Mouse (Mus musculus) intestine, embryonic 15.5 days (tissue): ENCODE data around the gene Gab2. TPM values are rescaled to one million over a fixed set of nuclear protein-coding genes. Genes with fewer than 3 reads are reported as not detected.

Experiments
- ATAC-seq: fragments of 200-750 bp; cut with Nextera tagmentation; 2 replicates; pipeline ENCODE4 v1.8.0; 2017; ENCODE audit warnings: moderate TSS enrichment, moderate library complexity
- H3K27ac ChIP-seq: fragments of 300-500 bp; sonication (generic); 2 replicates; pipeline ENCODE4 v1.5.1; 2015; ENCODE audit warnings: mild to moderate bottlenecking, inconsistent platforms
- H3K27me3 ChIP-seq: fragments of 300-500 bp; sonication (generic); replicated peaks from 2 replicates; pipeline ENCODE4 v1.6.1; 2015; ENCODE audit warnings: inconsistent platforms
- H3K36me3 ChIP-seq: fragments of 300-500 bp; sonication (generic); 2 replicates; pipeline ENCODE4 v1.6.1; 2015; ENCODE audit warnings: inconsistent platforms
- H3K4me1 ChIP-seq: fragments of 300-500 bp; sonication (generic); replicated peaks from 2 replicates; pipeline ENCODE4 v1.6.1; 2015; ENCODE audit warnings: inconsistent platforms
- H3K4me2 ChIP-seq: fragments of 300-500 bp; sonication (generic); replicated peaks from 2 replicates; pipeline ENCODE4 v1.6.1; 2015; ENCODE audit warnings: mild to moderate bottlenecking, inconsistent platforms
- H3K4me3 ChIP-seq: fragments of 300-500 bp; sonication (generic); replicated peaks from 2 replicates; pipeline ENCODE4 v1.5.1; 2015; ENCODE audit warnings: inconsistent platforms
- H3K9ac ChIP-seq: fragments of 300-500 bp; sonication (generic); 2 replicates; pipeline ENCODE4 v1.6.1; 2015; ENCODE audit warnings: inconsistent platforms
- H3K9me3 ChIP-seq: fragments of 300-500 bp; sonication (generic); 2 replicates; pipeline ENCODE4 v1.6.1; 2016; ENCODE audit warnings: inconsistent platforms
- WGBS: fragments of 180-500 bp; shearing (Covaris S2); methylation state at CpG from one replicate; pipeline ENCODE4 v1.1.7; 2015; 5-methylcytosine and 5-hydroxymethylcytosine counted together
- polyA plus RNA-seq: library from polyadenylated mRNA; unstranded; fragments of >200 nt; fragmentation: Nextera tagmentation; extraction: Ambion mirVana; gene quantifications from 2 replicates; pipeline ENCODE4 v1.2.1, GENCODE M21; 2015

The Gab2 gene
- polyA plus RNA-seq, 1 experiment from 2014 or later = 7.7 TPM

GRCm38 (mm10) chr7:97311620-97312019, 230.2 kb downstream of the Gab2 start:
- Histone ChIP-seq H3K4me1 (no peaks in the 10 kb centered on the region), H3K4me2 (no peak overlapping the region), H3K4me3 (no peak overlapping the region), H3K9me3 (no peaks in the 10 kb centered on the region), H3K36me3 (peaks cover 7% of the 10 kb centered on the region), H3K27ac (no peak overlapping the region), H3K9ac (no peak overlapping the region), H3K27me3 (no peaks in the 10 kb centered on the region)
- 96% methylated on average over 14 of the region's 14 CpGs for WGBS
- ATAC-seq = no peak

- no peak overlapping the region for H3K27ac ChIP-seq
- H3K4me3 ChIP-seq = no peak overlapping the region
- no peak overlapping the region for H3K9ac ChIP-seq
- 91% methylated on average over 17 of the region's 17 CpGs for WGBS
- no peaks in the 10 kb centered on the region for H3K4me1 ChIP-seq
- no peaks in the 10 kb centered on the region for H3K9me3 ChIP-seq
- ATAC-seq = no peak
- peaks cover 7% of the 10 kb centered on the region for H3K36me3 ChIP-seq
- no peaks in the 10 kb centered on the region for H3K27me3 ChIP-seq
- no peak overlapping the region for H3K4me2 ChIP-seq
Observed at GRCm38 (mm10) chr7:97312196-97312595, 230.8 kb downstream of the Gab2 start.

GRCm38 (mm10) chr7:97312856-97313255, 231.5 kb downstream of the Gab2 start:
- no peak for ATAC-seq

GRCm38 (mm10) chr7:97313364-97313995, 232.1 kb downstream of the Gab2 start:
- Histone ChIP-seq H3K27ac (no peak overlapping the region), H3K36me3 (peaks cover 3% of the 10 kb centered on the region), H3K4me2 (no peak overlapping the region), H3K4me1 (no peaks in the 10 kb centered on the region), H3K9ac (no peak overlapping the region), H3K4me3 (no peak overlapping the region), H3K9me3 (no peaks in the 10 kb centered on the region), H3K27me3 (no peaks in the 10 kb centered on the region)
- 80% methylated on average over 7 of the region's 7 CpGs for WGBS
- no peak for ATAC-seq

More at GRCm38 (mm10) chr7:97312856-97313255, 231.5 kb downstream of the Gab2 start:
- no peaks in the 10 kb centered on the region for H3K9me3 ChIP-seq
- no peak overlapping the region for H3K9ac ChIP-seq
- H3K27ac ChIP-seq = no peak overlapping the region
- H3K4me2 ChIP-seq = no peak overlapping the region
- H3K36me3 ChIP-seq = peaks cover 7% of the 10 kb centered on the region
- 86% methylated on average over 6 of the region's 6 CpGs for WGBS
- no peak overlapping the region for H3K4me3 ChIP-seq
- H3K4me1 ChIP-seq = no peaks in the 10 kb centered on the region
- no peaks in the 10 kb centered on the region for H3K27me3 ChIP-seq

GRCm38 (mm10) chr7:97314646-97315045, 233.3 kb downstream of the Gab2 start:
- Histone ChIP-seq H3K36me3 (no peaks in the 10 kb centered on the region), H3K27ac (no peak overlapping the region), H3K4me3 (no peak overlapping the region), H3K4me2 (no peak overlapping the region), H3K9ac (no peak overlapping the region), H3K27me3 (no peaks in the 10 kb centered on the region), H3K9me3 (no peaks in the 10 kb centered on the region), H3K4me1 (no peaks in the 10 kb centered on the region)
- ATAC-seq = no peak
- WGBS = 84% methylated on average over 5 of the region's 5 CpGs

GRCm38 (mm10) chr7:97315656-97316055, 234.3 kb downstream of the Gab2 start:
- Histone ChIP-seq H3K27ac (no peak overlapping the region), H3K4me1 (no peaks in the 10 kb centered on the region), H3K36me3 (no peaks in the 10 kb centered on the region), H3K27me3 (no peaks in the 10 kb centered on the region), H3K9me3 (no peaks in the 10 kb centered on the region), H3K4me3 (no peak overlapping the region), H3K9ac (no peak overlapping the region), H3K4me2 (no peak overlapping the region)
- 85% methylated on average over 6 of the region's 6 CpGs for WGBS
- no peak for ATAC-seq

- 80% methylated on average over 3 of the region's 3 CpGs for WGBS
- Histone ChIP-seq H3K27me3 (no peaks in the 10 kb centered on the region), H3K27ac (no peak overlapping the region), H3K36me3 (no peaks in the 10 kb centered on the region), H3K9me3 (no peaks in the 10 kb centered on the region), H3K4me2 (no peak overlapping the region), H3K9ac (no peak overlapping the region), H3K4me1 (no peaks in the 10 kb centered on the region), H3K4me3 (no peak overlapping the region)
- ATAC-seq = no peak
Observed at GRCm38 (mm10) chr7:97317706-97318105, 236.3 kb downstream of the Gab2 start.

- Histone ChIP-seq H3K4me3 (no peak overlapping the region), H3K9me3 (no peaks in the 10 kb centered on the region), H3K4me1 (peaks cover 9% of the 10 kb centered on the region; the same call in 1 of the 2 replicates), H3K36me3 (no peaks in the 10 kb centered on the region), H3K27me3 (peaks cover 25% of the 10 kb centered on the region), H3K9ac (no peak overlapping the region), H3K27ac (no peak overlapping the region), H3K4me2 (no peak overlapping the region)
- ATAC-seq = no peak
- WGBS = 89% methylated on average over 8 of the region's 8 CpGs
Observed at GRCm38 (mm10) chr7:97324342-97324741, 243.0 kb downstream of the Gab2 start.

GRCm38 (mm10) chr7:97325156-97325985, 244.0 kb downstream of the Gab2 start:
- peaks cover 9% of the 10 kb centered on the region; the same call in 1 of the 2 replicates for H3K4me1 ChIP-seq
- H3K4me2 ChIP-seq = peak overlapping the region; percentile 63
- ATAC-seq = peak; percentile 16; the same call in 1 of the 2 replicates
- no peaks in the 10 kb centered on the region for H3K9me3 ChIP-seq
- 14% methylated on average over 94 of the region's 96 CpGs for WGBS
- H3K36me3 ChIP-seq = no peaks in the 10 kb centered on the region
- H3K27me3 ChIP-seq = peaks cover 25% of the 10 kb centered on the region
- H3K9ac ChIP-seq = no peak overlapping the region
- H3K27ac ChIP-seq = no peak overlapping the region
- peak overlapping the region; percentile 33 for H3K4me3 ChIP-seq

GRCm38 (mm10) chr7:97327376-97327775, 246.0 kb downstream of the Gab2 start:
- no peak overlapping the region for H3K9ac ChIP-seq
- H3K4me3 ChIP-seq = no peak overlapping the region
- 95% methylated on average over 4 of the region's 4 CpGs for WGBS

GRCm38 (mm10) chr7:97328891-97329588, 247.7 kb downstream of the Gab2 start:
- no peaks in the 10 kb centered on the region for H3K9me3 ChIP-seq
- H3K36me3 ChIP-seq = no peaks in the 10 kb centered on the region
- H3K27me3 ChIP-seq = peaks cover 25% of the 10 kb centered on the region
- no peak overlapping the region for H3K9ac ChIP-seq
- H3K4me3 ChIP-seq = no peak overlapping the region
- ATAC-seq = no peak
- no peak overlapping the region for H3K4me2 ChIP-seq
- no peak overlapping the region for H3K27ac ChIP-seq
- H3K4me1 ChIP-seq = peaks cover 26% of the 10 kb centered on the region
- 68% methylated on average over 13 of the region's 13 CpGs for WGBS

More at GRCm38 (mm10) chr7:97327376-97327775, 246.0 kb downstream of the Gab2 start:
- Histone ChIP-seq H3K4me2 (no peak overlapping the region), H3K36me3 (no peaks in the 10 kb centered on the region), H3K27me3 (peaks cover 25% of the 10 kb centered on the region), H3K9me3 (no peaks in the 10 kb centered on the region), H3K27ac (no peak overlapping the region), H3K4me1 (peaks cover 17% of the 10 kb centered on the region; the same call in 1 of the 2 replicates)
- no peak for ATAC-seq

GRCm38 (mm10) chr7:97329676-97330075, 248.3 kb downstream of the Gab2 start:
- no peak overlapping the region for H3K9ac ChIP-seq
- no peak overlapping the region for H3K27ac ChIP-seq
- H3K36me3 ChIP-seq = no peaks in the 10 kb centered on the region
- ATAC-seq = no peak
- peaks cover 26% of the 10 kb centered on the region for H3K4me1 ChIP-seq
- no peaks in the 10 kb centered on the region for H3K9me3 ChIP-seq
- peaks cover 22% of the 10 kb centered on the region for H3K27me3 ChIP-seq
- WGBS = 89% methylated on average over 3 of the region's 3 CpGs
- H3K4me2 ChIP-seq = no peak overlapping the region
- H3K4me3 ChIP-seq = no peak overlapping the region
